In the genomic region with DNA sequence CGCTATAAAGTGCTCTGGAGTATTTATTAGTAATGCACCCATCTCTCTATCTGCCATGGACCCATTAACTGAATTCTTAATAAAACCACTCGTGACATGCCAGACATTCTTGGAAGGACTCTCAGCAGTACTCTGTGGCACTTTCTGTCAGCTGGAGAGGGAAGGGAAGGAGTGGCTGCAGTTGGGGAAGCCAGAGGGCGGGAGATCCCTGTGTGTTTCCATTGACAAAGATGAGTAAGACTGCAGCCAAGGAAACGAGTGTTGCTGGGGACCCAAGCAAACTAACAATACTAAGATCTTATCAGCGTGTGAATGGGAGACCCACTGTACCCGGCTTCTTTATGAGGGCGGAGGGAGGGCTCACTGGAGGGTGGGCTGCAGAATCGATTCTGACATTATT, we compare ENCODE assay signal across 8 mouse cellular contexts. TPM values are rescaled to one million over a fixed set of nuclear protein-coding genes. Genes with fewer than 3 reads are reported as not detected.
DNase-seq lines count a peak whose midpoint lies in the region; ATAC-seq and TF ChIP-seq lines count a peak whose summit lies in the region.

No protein-coding gene starts in this region.

- H3K27ac ChIP-seq in layer of hippocampus, adult 2 months: no peak overlapping the region
- peak overlapping the region in 1 of 2 experiments; percentile 92; a peak in 2 of 4 replicates for H3K27ac ChIP-seq in heart, embryonic 14.5 days (replicated peaks in 1 of 2; ENCODE audit: control insufficient read depth in 1 of 2, insufficient read depth in 1 of 2, low read depth in 2 of 2, low read length in 2 of 2)
- no peak overlapping the region for H3K27ac ChIP-seq in liver, postnatal 0 days (ENCODE audit: low read depth)
- H3K27ac ChIP-seq in stomach, embryonic 14.5 days (ENCODE audit: low read length): no peak overlapping the region

- no peak for ATAC-seq in heart, embryonic 14.5 days (ENCODE audit: insufficient number of reproducible peaks, insufficient read depth, low FRiP score, low read depth)
- ATAC-seq in liver, postnatal 0 days: no peak
- ATAC-seq in stomach, embryonic 14.5 days (ENCODE audit: insufficient number of reproducible peaks, insufficient read depth, low FRiP score, low read depth): no peak
- ATAC-seq in erythroblast, adult 5-6 weeks (replicated peaks; ENCODE audit: low FRiP score, poor library complexity, severe bottlenecking): no peak

- peaks cover 27 to 66% of the 10 kb centered on the region in 2 experiments for H3K4me1 ChIP-seq in heart, embryonic 14.5 days (ENCODE audit: control insufficient read depth in 2 of 2, insufficient read depth in 2 of 2, low read length in 2 of 2)
- peaks cover 39% of the 10 kb centered on the region for H3K4me1 ChIP-seq in liver, postnatal 0 days (ENCODE audit: insufficient read depth)
- peaks cover 22% of the 10 kb centered on the region for H3K4me1 ChIP-seq in stomach, embryonic 14.5 days (ENCODE audit: control insufficient read depth, insufficient read depth, low read length)

- 37% methylated on average over 8 of the region's 8 CpGs for WGBS in heart, embryonic 14.5 days
- WGBS in liver, postnatal 0 days (ENCODE audit: insufficient replicate concordance): 66% methylated on average over 8 of the region's 8 CpGs
- WGBS in stomach, embryonic 14.5 days: 57% methylated on average over 8 of the region's 8 CpGs

- H3K4me3 ChIP-seq in layer of hippocampus, adult 2 months: peak overlapping the region; percentile 0; the same call in 1 of the 2 replicates
- H3K4me3 ChIP-seq in heart, embryonic 14.5 days (ENCODE audit: control insufficient read depth in 1 of 2, insufficient read depth in 1 of 2, low read depth in 1 of 2, low read length in 2 of 2): peak overlapping the region; percentile 29 to 86
- H3K4me3 ChIP-seq in liver, postnatal 0 days (ENCODE audit: low read depth, low read length): peak overlapping the region; percentile 92; the same call in 1 of the 2 replicates
- no peak overlapping the region for H3K4me3 ChIP-seq in stomach, embryonic 14.5 days (ENCODE audit: low read depth, low read length)

- peak overlapping the region; percentile 77 for H3K4me2 ChIP-seq in heart, embryonic 14.5 days (ENCODE audit: low read length)
- peak overlapping the region; percentile 81; the same call in 1 of the 2 replicates for H3K4me2 ChIP-seq in liver, postnatal 0 days (ENCODE audit: low read depth, low read length)
- peak overlapping the region; percentile 77; the same call in 1 of the 2 replicates for H3K4me2 ChIP-seq in stomach, embryonic 14.5 days (replicated peaks; ENCODE audit: low read depth, low read length)

- H3K36me3 ChIP-seq in heart, embryonic 14.5 days (ENCODE audit: control insufficient read depth, insufficient read depth, low read length): peaks cover 4% of the 10 kb centered on the region; the same call in 1 of the 2 replicates
- 0 out of 2 replicates have a peak, but pooled peaks cover 4% of the 10 kb centered on the region for H3K36me3 ChIP-seq in liver, postnatal 0 days (replicated peaks; ENCODE audit: insufficient read depth, low read length)
- H3K36me3 ChIP-seq in stomach, embryonic 14.5 days (ENCODE audit: control insufficient read depth, insufficient read depth, low read length): no peaks in the 10 kb centered on the region

- H3K9ac ChIP-seq in heart, embryonic 14.5 days (ENCODE audit: low read length): peak overlapping the region; percentile 90
- no peak overlapping the region for H3K9ac ChIP-seq in liver, postnatal 0 days (replicated peaks)
- H3K9ac ChIP-seq in stomach, embryonic 14.5 days (replicated peaks; ENCODE audit: low read depth, low read length): no peak overlapping the region

- TF ChIP-seq CTCF in layer of hippocampus, adult 2 months (conservative IDR thresholded peaks at IDR 0.05): no peak
- TF ChIP-seq CTCF in liver, postnatal 0 days (IDR thresholded peaks at IDR 0.05; ENCODE audit: low read depth): no peak

- no peak for TF ChIP-seq EP300 in liver, postnatal 0 days (IDR thresholded peaks at IDR 0.05; ENCODE audit: low read depth)

- no peaks in the 10 kb centered on the region for H3K9me3 ChIP-seq in heart, embryonic 14.5 days (ENCODE audit: control insufficient read depth, low read length)
- H3K9me3 ChIP-seq in liver, postnatal 0 days (ENCODE audit: low read length): no peaks in the 10 kb centered on the region
- no peaks in the 10 kb centered on the region for H3K9me3 ChIP-seq in stomach, embryonic 14.5 days (ENCODE audit: control insufficient read depth, low read depth, low read length)

- H3K27me3 ChIP-seq in heart, embryonic 14.5 days (ENCODE audit: control insufficient read depth, insufficient read depth, low read length): no peaks in the 10 kb centered on the region
- H3K27me3 ChIP-seq in liver, postnatal 0 days (ENCODE audit: insufficient read depth, low read length): no peaks in the 10 kb centered on the region
- H3K27me3 ChIP-seq in stomach, embryonic 14.5 days (ENCODE audit: control insufficient read depth, insufficient read depth, low read length): no peaks in the 10 kb centered on the region

- no peak for DNase-seq in layer of hippocampus, adult 2 months (ENCODE audit: low spot score in 2 of 2)
- DNase-seq in layer of hippocampus, postnatal 14 days (ENCODE audit: low spot score in 2 of 2): no peak
- DNase-seq in liver, postnatal 0 days: no peak
- no peak for DNase-seq in c-Kit-positive CD71-positive TER-119-positive erythroid progenitor cells, embryonic 14.5 days (ENCODE audit: low spot score)
- DNase-seq in spleen, postnatal 14 days (ENCODE audit: low spot score in 2 of 2): no peak

RNA-seq across cellular contexts. Expression of a gene that starts 2.5 kb away (rescaled TPM):
- 10 to 100 TPM; 13.3 TPM for total RNA-seq in layer of hippocampus, adult 2 months (2021)
- total RNA-seq in layer of hippocampus, postnatal 14 days (2021): 10 to 100 TPM; 23.2 to 23.9 TPM
- 57.1 and 57.5 TPM in 2 replicates for polyA plus RNA-seq in heart, embryonic 14.5 days (2014; fragmentation: Nextera tagmentation; extraction: Ambion mirVana)
- polyA plus RNA-seq in liver, postnatal 0 days (2015; fragmentation: Nextera tagmentation; extraction: Ambion mirVana): 5.5 and 6.6 TPM in 2 replicates
- polyA plus RNA-seq in stomach, embryonic 14.5 days (2014; fragmentation: Nextera tagmentation; extraction: Ambion mirVana): 18.0 TPM in 2 replicates
- total RNA-seq in erythroblast, adult 5-6 weeks (2015; ENCODE audit: low replicate concordance): 1.5 and 5.0 TPM in 2 replicates
- total RNA-seq in erythroblast, adult 5-6 weeks (2017; ENCODE audit: low replicate concordance): 5.2 and 6.0 TPM in 2 replicates
